Mouse (Mus musculus) layer of hippocampus, adult 9-10 months (tissue): ENCODE results near the gene Abcb10.
A peak's percentile ranks its signal among the peaks of the same experiment; 100 is the strongest.
"Not testable (repeated sequence)": the region's sequence is repeated elsewhere in the genome, so short reads cannot be mapped to it uniquely, and the experiment has no call there.

ENCODE experiments used
- DNase-seq: peaks from one replicate; pipeline ENCODE4 v3.0.0; 2022; ENCODE audit warnings: low spot score

The Abcb10 gene

GRCm38 (mm10) chr8:123981674-123982073 lies 1.2 kb downstream of the Abcb10 start:
- peak; percentile 37 for DNase-seq

- no peak for DNase-seq
Observed at GRCm38 (mm10) chr8:123980239-123980638, 2.7 kb downstream of the Abcb10 start.

DNA sequence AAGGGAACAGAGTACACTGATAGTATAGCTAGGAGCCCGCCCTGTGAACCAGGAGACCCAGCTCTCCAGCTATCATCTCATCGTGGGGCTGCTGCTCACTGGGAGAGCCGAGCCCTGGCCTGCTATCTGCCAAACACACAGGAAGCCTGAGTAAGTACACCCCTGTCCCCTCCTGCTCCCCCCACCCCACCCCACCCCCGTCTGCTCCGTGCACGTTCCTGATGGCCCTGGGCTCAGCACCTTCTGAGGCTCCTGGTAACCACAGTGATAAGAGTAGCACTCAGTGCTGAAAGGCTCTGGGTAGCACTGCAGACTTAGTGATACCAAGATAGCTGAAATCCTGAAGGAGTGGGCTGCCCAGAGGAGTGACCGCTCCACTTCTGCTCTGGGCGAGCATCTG lies 4.0 kb downstream of the Abcb10 start:
- DNase-seq, result no peak

- no peak for DNase-seq
Observed at GRCm38 (mm10) chr8:123978166-123978838, 4.6 kb downstream of the Abcb10 start.

DNA sequence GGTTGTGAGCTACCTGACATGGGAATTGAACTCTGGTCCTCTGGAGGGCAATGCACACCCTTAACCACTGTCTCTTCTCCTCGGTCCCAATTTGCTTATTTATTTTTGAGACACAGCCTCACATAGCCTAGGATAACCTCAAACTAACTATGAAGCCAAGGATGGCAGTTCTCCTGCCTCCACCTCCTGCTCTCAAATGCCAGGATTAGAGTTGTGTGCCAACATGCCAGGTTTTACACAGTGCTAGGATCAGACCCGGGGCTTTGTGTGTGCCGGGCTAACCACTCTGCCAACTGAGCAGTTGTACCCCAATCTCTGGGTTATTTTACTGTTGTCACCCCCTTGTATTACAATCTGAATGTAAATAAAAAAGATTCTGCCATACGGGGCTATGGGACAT lies 5.4 kb downstream of the Abcb10 start:
- DNase-seq, result no peak

- no peak for DNase-seq
Observed at GRCm38 (mm10) chr8:123973495-123973894, 9.4 kb downstream of the Abcb10 start.

DNA sequence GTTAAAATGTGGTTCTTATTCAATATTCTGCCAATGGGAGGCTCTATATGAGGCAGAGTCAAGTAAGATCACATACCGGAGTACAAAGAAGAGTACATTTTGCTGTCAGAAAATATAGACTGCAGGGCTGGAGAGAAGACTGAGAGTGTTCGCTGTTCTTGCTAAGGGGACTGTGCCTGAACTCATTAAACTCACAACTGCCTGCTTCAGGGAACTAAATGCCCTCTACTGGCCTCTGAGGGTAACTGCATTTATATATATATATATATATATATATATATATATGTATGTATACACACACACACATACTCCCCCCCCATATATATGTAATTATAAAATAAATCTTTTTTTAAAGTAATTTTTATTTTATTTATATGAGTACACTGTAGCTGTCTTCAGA lies 16.0 kb downstream of the Abcb10 start:
- no peak for DNase-seq

DNA sequence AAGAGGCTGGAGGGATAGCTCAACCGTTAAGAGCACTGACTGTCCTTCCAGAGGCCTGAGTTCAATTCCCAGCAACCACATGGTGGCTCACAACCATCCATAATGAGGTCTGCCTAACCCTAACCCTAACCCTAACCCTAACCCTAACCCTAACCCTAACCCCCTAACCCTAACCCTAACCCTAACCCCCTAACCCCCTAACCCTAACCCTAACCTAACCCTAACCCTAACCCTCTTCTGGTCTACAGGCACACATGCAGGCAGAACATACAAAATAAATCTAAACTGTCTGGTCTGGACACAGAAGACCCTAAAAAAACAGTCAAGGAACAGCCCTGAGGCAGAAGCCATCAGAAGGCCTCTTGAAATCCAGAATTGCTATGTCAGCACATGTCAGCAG lies 21.6 kb downstream of the Abcb10 start:
- DNase-seq, result no peak

- not testable (repeated sequence) for DNase-seq
Observed at GRCm38 (mm10) chr8:123960556-123960955, 22.4 kb downstream of the Abcb10 start.

DNA sequence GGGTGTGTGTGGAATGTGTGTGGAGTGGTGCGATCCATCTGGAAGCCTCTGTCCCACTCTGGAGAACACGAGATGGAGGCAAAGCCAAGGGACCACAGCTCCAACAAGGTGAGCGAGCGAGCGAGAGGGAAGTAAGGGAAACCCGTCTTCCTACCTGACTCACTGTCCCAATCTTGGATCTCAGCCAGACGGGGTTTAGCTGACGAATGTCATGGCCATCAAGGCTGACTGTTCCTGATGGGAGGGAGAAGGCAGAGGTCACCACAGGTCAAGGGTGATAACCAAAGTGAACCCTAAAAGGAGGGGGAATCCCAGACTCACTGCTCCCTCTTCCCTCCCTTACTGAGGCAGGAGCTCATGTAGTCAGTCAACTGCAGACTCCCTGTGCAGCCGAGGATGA lies 22.9 kb downstream of the Abcb10 start:
- DNase-seq, result no peak

- no peak for DNase-seq
Observed at GRCm38 (mm10) chr8:123959473-123959872, 23.4 kb downstream of the Abcb10 start.

- DNase-seq, result no peak
Observed at GRCm38 (mm10) chr8:123958130-123958529, 24.8 kb downstream of the Abcb10 start.

GRCm38 (mm10) chr8:123954246-123954645 lies 28.7 kb downstream of the Abcb10 start:
- no peak for DNase-seq

DNA sequence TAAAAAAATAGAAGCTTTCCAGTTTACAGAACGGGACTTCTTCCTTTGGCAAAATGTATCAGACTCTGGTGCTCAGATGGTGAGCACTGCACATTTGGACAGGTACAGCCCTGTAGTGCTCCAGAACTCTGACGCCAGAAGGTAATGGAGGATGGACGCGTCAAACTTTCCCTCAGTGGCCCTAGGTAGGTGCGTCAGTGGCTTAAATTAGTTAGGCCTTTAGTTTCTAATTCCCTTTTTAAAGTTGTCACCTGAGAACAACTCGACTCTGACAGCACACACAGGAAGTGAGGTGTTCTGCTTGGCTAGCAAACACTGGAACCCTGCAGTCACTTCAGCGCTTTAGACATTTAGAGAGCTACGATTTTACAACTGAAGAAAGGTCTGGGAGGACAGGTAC lies 29.2 kb downstream of the Abcb10 start:
- no peak for DNase-seq

DNA sequence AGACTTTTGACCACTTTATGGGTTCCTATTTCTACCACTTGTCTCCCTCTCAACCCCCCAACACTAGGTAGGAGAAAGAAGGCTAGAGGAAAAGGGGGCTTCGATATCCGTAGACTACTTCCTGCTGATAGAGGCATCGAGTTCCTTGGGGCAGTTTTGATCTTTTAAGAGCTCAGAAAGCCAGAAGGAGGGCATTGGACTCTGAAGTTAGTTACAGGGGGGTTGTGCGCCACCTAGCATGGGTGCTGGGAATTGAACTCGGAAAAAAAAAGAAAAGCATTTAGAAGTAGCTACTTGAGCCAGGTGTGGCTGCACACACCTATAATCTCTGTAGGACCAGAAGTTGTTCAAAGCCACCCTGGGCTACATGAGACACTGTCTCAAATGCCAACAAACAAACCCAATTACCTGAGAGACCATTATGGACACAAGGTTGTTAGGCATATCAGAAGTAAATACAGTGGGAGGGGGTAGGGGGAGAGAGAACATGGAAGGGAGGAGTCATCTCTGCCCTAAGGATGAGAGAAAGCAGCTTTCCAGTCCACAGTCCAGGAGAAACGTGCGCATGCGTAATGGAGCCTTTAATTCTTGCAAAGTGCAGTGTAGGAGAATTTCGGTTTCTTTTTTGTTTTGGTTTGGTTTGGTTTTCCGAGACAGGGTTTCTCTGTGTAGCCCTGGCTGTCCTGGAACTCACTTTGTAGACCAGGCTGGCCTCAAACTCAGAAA lies 32.7 kb downstream of the Abcb10 start:
- DNase-seq, result no peak

DNA sequence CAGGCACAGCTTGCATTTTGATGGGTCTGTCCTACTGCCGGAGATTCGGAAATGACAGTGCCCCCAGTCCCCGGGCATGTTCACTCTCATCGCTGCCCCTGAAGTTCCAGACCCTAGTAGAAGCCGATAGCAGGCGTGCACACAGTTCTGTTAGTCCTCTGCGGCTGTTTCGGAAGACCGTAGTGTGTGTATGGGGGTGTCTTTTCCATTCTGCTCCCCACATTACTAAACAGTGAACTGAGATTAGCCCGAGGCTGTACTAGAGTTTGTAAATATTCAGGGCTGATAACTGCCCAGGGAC lies 33.3 kb downstream of the Abcb10 start:
- DNase-seq, result no peak

DNA sequence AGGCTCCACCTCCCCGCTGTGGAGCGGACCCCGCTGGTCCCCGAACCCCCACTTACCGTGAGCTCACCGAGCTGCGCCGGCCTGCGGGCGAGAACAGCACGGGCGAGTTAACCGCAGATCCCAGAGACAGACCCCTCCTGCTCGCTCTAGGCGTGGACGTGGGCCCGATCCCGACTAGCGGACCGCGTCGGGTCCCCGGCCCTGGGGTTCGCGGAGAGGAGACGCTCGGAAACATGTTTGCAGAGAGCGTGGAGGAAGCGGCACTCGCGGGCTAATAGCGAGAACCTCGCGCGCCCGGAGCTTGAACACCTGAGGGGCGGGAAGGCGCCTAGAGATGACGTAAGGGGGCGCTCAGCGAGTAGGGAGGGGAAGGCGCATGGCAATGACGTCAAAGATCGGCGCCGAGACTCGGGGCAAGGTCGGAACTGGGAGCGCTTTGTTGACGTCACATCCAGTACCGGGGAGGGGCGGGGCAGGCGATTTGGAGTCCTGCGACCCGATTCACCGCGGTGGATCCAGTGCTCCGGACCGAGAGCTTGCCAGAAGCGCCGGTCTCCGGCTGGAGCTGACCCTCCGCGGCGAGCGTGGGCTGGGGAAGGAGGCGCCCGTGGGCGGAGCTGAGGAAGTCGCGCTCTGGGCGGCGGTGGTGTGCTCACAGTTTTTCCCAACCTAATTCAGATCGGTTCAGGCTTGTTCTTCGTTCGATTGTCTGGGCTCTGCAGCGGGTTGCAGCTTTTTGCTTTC lies 33.8 kb downstream of the Abcb10 start, which contains the start of gene Nup133:
Gene Nup133 (minus strand): TSS at position 324 of the 744 bp plus-strand sequence.
- peak; percentile 99 for DNase-seq

GRCm38 (mm10) chr8:123929026-123929425 lies 53.9 kb downstream of the Abcb10 start:
- DNase-seq, result no peak

DNA sequence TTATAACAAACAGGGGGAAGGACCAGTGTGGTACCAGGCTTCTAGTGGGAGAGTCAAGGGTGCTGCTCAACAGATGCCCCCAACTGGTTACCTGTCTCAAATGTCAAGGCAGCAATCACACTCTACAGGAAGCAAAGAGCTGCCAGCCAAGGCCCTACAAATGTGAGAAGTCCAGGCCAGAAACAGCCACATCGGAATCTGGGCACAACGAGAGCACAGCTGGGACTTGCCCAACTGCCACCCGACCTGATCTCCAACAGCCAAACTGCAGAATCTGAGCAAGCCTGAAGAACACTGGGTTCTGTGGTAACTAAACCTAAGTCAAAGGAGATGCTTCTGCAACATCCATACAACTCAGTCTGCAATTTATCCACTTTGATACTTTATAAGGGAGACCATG lies 57.3 kb downstream of the Abcb10 start:
- DNase-seq, result no peak

DNA sequence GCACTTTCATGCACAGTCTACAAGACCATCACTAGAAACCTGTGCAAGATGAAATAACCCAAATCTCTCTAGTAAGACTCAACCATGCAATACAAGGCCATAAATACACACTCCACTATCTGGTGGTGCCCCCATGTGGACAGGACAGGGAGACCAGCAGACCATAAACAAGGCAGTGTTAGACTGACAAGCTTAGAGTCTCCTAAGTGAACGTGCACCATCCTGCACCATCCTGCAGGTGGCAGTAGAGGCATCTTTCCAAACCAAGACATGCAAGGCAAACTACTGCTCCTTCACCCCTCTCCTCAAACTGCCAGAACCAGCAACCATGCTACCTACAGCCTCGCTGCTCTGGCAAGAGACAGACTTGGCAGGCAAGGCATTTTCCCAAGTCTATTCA lies 58.2 kb downstream of the Abcb10 start:
- DNase-seq, result peak; percentile 87

DNA sequence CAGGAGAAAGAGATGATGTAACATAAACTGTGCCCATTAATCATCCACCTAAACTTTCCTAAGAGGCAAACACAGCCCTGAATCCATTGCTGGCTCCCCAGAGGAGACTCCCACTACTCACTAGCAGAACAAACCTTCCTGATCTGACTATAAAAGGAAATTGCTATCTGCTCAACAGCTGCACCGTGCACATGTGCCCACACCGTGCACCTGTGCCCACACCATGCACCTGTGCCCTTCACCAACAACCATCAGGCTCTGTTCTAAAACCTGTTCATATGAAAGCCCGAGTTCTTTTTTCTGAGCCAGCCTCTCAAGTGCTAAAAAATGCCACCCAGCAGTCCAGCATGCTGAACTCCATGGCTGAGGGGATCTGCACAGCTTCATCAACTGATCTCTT lies 68.3 kb downstream of the Abcb10 start:
- no peak for DNase-seq

- DNase-seq, result no peak
Observed at GRCm38 (mm10) chr8:123912265-123912664, 70.7 kb downstream of the Abcb10 start.

DNA sequence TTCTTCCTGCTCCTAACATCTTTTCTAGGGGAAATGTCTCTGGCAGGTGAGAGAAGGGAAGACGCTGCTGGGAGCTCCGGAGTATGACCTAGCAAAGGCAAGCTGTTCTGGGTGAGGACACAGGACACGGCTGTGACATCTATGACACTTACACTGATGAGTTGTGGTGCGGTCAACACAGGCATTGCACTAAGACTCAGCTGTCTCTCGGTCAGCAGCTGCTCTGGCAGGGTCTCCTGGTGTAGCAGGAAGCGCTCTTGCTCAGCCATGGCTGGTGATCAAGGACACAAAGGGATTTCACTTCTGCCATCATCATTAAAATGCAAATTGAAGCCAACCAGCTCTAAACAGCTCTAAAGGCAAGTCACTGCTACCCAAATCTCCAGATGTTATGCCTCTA lies 75.3 kb downstream of the Abcb10 start:
- DNase-seq, result no peak
